Mouse (Mus musculus) testis, adult 2 months (tissue): ENCODE data around the gene Wdr3. TPM values are rescaled to one million over a fixed set of nuclear protein-coding genes. Genes with fewer than 3 reads are reported as not detected.

Source experiments
- H3K27ac ChIP-seq: fragments of 200-500 bp; 2 replicates; pipeline ENCODE4 v1.5.1; 2012; ENCODE audit warnings: low read depth, low read length; ENCODE audit not compliant: control insufficient read depth, insufficient read depth
- H3K27me3 ChIP-seq: fragments of 200-500 bp; 2 replicates; pipeline ENCODE4 v1.6.1; 2012; ENCODE audit warnings: mild to moderate bottlenecking, low read length, moderate library complexity; ENCODE audit not compliant: control insufficient read depth, insufficient read depth
- H3K36me3 ChIP-seq: fragments of 200-500 bp; 2 replicates; pipeline ENCODE4 v1.6.1; 2012; ENCODE audit warnings: mild to moderate bottlenecking, low read length; ENCODE audit not compliant: control insufficient read depth, insufficient read depth
- H3K4me1 ChIP-seq: fragments of 200-500 bp; 2 replicates; pipeline ENCODE4 v1.6.1; 2012; ENCODE audit warnings: low read length; ENCODE audit not compliant: control insufficient read depth, insufficient read depth
- H3K4me3 ChIP-seq: fragments of 200-500 bp; 2 replicates; pipeline ENCODE4 v1.5.1; 2012; ENCODE audit warnings: low read depth, mild to moderate bottlenecking, low read length, moderate library complexity, mixed read lengths; ENCODE audit not compliant: control insufficient read depth
- CTCF ChIP-seq: fragments of 200-500 bp; IDR thresholded peaks from 2 replicates; pipeline ENCODE4 v1.5.1; 2012; ENCODE audit warnings: low read depth, mild to moderate bottlenecking, inconsistent platforms, low read length, moderate library complexity; ENCODE audit not compliant: control insufficient read depth, insufficient read depth, insufficient replicate concordance
- POLR2A ChIP-seq: fragments of 200-500 bp; IDR thresholded peaks from 2 replicates; pipeline ENCODE4 v1.6.1; 2012; ENCODE audit warnings: low read depth, mild to moderate bottlenecking, inconsistent platforms, low read length, moderate library complexity; ENCODE audit not compliant: control insufficient read depth
- polyA plus RNA-seq: library from polyadenylated mRNA; depleted of rRNA; stranded (reverse); fragments of >200 nt; gene quantifications from 2 replicates; pipeline ENCODE4 v1.2.3, GENCODE M21; 2012

The Wdr3 gene
- polyA plus RNA-seq, 1 experiment: 10.0 TPM

DNA sequence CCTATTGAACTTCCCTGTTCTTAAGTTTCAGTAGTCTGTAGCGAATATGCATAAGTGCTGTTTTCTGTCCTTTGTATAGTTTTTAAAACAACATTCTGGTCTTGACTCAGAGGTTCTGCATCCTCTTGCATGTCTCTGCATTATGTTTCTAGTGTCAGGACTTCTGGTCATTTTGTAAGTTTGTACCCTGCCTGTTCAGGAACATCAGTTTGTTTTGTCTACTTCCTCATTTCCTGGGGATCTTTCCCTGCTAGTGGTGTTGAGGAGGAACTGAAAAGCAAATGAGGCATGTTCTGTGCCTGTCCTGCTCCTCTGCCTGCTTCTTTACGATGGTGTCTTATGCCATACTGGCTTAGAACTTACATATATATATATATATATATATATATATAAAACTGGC is 13.8 kb upstream of the Wdr3 start:
- Histone ChIP-seq H3K27me3 (no peaks in the 10 kb centered on the region), H3K4me3 (no peak overlapping the region), H3K4me1 (no peaks in the 10 kb centered on the region), H3K27ac (no peak overlapping the region), H3K36me3 (no peaks in the 10 kb centered on the region; the same call in 1 of the 2 replicates)
- no peak for TF ChIP-seq CTCF
- TF ChIP-seq POLR2A: no peak

DNA sequence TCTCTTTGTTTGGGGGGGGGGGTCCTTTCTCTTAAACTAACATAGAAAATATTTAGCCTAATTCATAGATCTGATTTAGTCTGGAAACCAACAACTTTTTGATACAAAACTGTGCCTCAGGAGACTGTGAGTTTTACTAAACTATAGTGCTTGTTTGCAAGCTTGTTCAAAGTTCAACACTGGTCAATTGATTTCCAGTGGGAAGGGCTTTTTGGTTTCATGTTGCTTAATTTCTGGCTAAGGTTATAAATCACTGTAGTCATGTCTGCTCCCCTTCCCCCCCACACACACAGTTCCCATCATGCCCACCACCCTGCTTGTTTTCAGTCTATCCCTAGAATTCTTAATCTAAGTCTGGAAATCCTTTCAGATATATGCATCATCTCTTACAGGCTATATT is 2.8 kb upstream of the Wdr3 start:
- Histone ChIP-seq H3K4me3 (no peak overlapping the region), H3K27me3 (no peaks in the 10 kb centered on the region), H3K4me1 (peaks cover 2% of the 10 kb centered on the region; the same call in 1 of the 2 replicates)

GRCm38 (mm10) chr3:100163556-100163955 is 1.3 kb upstream of the Wdr3 start:
- Histone ChIP-seq H3K27me3 (no peaks in the 10 kb centered on the region), H3K4me1 (peaks cover 2% of the 10 kb centered on the region; the same call in 1 of the 2 replicates), H3K27ac (no peak overlapping the region), H3K4me3 (no peak overlapping the region), H3K36me3 (no peaks in the 10 kb centered on the region)
- TF ChIP-seq CTCF (no peak), POLR2A (no peak)

More for the DNA sequence above, 2.8 kb upstream of the Wdr3 start:
- Histone ChIP-seq H3K36me3 (no peaks in the 10 kb centered on the region), H3K27ac (no peak overlapping the region)
- TF ChIP-seq POLR2A: no peak
- TF ChIP-seq CTCF: no peak

GRCm38 (mm10) chr3:100161665-100162314 is 417 bp downstream of the Wdr3 start:
- H3K4me3 ChIP-seq: peak overlapping the region; percentile 86
- no peaks in the 10 kb centered on the region for H3K27me3 ChIP-seq
- H3K36me3 ChIP-seq: no peaks in the 10 kb centered on the region
- TF ChIP-seq POLR2A (no peak), CTCF (no peak)
- H3K27ac ChIP-seq: no peak overlapping the region; the same call in 1 of the 2 replicates
- H3K4me1 ChIP-seq: peaks cover 2% of the 10 kb centered on the region; the same call in 1 of the 2 replicates

DNA sequence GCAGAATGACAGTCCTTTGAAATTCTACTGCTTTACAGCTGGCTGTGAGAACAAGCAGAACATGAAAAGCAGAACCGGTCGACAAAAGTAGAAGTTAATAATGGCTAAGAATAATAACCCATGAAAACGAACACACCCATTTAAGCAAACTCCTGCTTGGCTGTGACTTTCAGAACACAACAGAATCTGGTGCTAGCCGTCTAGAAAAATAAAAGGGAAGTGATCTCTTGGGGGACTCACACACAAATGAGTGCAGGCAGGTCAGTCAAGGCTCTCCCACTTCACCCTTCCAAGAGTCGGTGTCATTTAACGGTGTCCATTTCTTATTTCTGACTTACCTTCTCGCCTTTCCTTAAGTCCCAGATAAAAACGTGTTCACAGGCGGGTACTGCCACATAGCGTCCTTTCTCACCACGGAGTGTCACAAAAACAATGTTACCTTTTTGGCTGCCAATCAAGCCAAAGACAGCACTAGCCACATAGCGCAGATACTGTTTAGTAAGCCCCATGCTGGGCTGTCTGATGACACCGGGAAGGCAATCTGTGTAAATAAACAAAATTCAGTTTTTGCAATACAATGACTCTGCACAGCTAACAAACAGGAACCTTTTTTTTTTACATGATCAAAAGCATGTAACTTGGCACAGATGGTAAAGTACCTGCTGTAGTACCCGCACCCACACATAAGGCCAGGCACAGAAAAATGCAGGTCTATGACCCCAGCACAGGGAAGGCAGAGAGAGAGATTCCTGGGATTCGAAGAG is 1.3 kb downstream of the Wdr3 start:
- Histone ChIP-seq H3K4me1 (peaks cover 2% of the 10 kb centered on the region; the same call in 1 of the 2 replicates), H3K27ac (no peak overlapping the region), H3K4me3 (no peak overlapping the region), H3K27me3 (no peaks in the 10 kb centered on the region), H3K36me3 (no peaks in the 10 kb centered on the region)
- TF ChIP-seq CTCF (no peak), POLR2A (no peak)

DNA sequence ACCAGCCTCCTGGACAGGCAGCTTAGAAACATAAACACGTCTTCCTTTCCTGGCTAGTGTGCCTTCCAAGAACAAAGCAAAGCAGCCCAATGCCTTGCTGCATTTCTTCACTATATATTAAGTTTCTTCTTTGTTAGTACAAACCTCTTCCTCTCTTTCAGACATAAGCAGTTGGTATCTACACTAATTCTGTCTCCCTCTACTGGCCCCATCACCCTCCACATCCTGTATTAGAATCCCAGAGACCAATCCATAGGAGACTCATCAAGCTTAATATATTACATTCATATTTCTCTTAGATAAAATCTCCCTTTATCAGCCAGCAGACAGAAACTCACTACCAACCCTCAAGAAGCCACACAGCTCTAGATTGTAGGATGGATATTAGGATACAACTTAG is 39.8 kb downstream of the Wdr3 start:
- TF ChIP-seq CTCF: no peak
- no peak for TF ChIP-seq POLR2A
- H3K27me3 ChIP-seq: no peaks in the 10 kb centered on the region
- no peak overlapping the region for H3K4me3 ChIP-seq
- H3K4me1 ChIP-seq: no peaks in the 10 kb centered on the region
- no peak overlapping the region for H3K27ac ChIP-seq
- no peaks in the 10 kb centered on the region for H3K36me3 ChIP-seq

- no peaks in the 10 kb centered on the region for H3K4me1 ChIP-seq
- no peak overlapping the region for H3K4me3 ChIP-seq
- TF ChIP-seq CTCF (no peak), POLR2A (no peak)
- no peaks in the 10 kb centered on the region for H3K27me3 ChIP-seq
- H3K27ac ChIP-seq: no peak overlapping the region
- H3K36me3 ChIP-seq: no peaks in the 10 kb centered on the region
These were observed 40.2 kb downstream of the Wdr3 start for GRCm38 (mm10) chr3:100121961-100122360.
